Mouse (Mus musculus): Measurements from ENCODE around the gene BC049715.
"Not testable (repeated sequence)": the region's sequence is repeated elsewhere in the genome, so short reads cannot be mapped to it uniquely, and the experiment has no call there.

BC049715 gene

DNA sequence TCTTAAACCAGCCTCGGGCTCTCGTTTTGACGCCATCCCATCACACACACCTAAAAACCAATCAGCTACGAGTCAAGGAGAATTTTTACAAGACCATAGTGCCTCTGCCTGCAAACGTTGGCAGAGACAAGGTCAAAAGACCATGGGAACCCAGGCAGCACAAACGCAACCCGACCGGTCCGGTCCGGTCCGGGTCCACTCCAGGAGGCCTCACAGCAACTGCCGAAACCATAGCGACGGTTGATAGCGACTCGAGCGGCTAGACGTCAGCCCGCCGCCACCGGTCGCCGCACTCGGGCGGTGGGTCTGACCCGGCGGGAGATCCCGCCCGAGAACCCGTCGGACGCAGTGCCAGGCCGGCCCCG is at the start of gene BC049715:
Gene BC049715, plus strand, starts transcription at position 111 of the 365 bp plus-strand sequence.
- DNase-seq (ENCODE audit: low spot score in 2 of 2) = no peak

DNA sequence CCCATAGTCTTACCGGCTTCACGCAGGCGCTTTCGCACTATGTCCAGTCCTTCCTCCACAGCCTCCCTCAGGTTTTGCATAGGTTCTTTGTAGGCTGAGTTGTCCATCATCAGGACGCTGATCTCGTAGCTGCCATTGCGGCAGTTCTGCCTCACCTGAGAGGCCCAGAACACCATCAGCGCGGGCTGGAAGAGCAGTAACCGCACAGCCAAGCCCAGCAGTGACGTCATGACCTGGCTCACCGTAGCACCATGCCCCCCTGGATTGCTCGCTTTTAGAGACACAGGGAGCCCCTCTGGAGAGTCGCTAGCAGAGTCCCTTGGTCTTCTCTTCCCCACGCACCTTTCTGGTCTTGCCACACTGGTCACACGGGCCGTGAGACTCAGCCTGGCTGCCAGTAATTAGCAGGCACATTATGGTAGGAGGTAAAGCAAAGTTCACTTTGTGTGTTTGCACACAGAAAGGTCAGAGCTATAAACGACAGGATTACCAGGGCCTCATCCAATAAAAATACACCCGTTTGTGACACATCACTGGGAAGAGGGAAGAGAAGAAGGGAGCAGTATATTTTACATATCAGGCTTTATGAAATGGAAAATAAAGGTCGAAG is 45.9 kb upstream of the BC049715 start, which contains the start of gene Gucy2c:
Gene Gucy2c, minus strand, starts transcription at position 389 of the 610 bp plus-strand sequence.
- DNase-seq (ENCODE audit: low spot score in 2 of 2) = no peak

DNA sequence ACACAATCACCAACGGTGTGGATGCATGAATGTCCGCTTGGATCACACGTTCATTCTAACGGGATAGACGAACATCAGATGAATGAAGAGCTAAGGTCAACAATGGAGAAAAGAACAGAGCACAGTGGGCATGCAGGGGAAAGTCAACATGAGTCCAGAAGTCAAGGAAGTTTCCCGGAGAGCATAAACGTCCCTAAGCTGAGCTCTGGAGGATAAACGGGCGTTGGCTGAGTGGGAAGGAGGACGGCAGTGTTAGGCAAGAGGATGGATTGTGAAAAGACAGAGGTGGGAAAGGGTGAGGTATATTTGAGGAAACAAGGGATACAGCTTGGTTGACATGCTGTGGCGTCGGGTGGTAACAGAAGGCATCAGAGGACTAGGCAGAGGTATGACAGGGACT is 45.3 kb upstream of the BC049715 start:
- no peak for DNase-seq (ENCODE audit: low spot score in 2 of 2)

DNA sequence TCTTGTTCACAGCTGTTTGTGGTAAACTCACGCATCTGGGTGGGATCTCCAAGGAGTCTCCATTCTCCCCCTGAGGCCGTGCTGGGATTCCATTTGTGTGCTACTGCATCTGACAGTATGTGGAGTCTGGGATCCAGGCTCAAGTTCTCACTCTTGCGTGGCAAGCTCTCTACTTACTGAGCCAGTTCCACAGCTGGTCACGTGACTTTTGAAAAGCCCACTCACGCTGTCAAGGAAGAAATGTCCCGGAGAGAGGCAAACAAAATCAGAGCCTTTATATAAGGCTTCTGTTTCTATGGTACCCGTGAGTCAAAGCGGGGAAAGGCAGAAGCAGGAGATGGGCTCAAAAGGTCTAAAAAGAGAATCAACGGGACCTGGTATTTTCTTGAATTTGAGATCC is 44.7 kb upstream of the BC049715 start:
- no peak for DNase-seq (ENCODE audit: low spot score in 2 of 2)

DNA sequence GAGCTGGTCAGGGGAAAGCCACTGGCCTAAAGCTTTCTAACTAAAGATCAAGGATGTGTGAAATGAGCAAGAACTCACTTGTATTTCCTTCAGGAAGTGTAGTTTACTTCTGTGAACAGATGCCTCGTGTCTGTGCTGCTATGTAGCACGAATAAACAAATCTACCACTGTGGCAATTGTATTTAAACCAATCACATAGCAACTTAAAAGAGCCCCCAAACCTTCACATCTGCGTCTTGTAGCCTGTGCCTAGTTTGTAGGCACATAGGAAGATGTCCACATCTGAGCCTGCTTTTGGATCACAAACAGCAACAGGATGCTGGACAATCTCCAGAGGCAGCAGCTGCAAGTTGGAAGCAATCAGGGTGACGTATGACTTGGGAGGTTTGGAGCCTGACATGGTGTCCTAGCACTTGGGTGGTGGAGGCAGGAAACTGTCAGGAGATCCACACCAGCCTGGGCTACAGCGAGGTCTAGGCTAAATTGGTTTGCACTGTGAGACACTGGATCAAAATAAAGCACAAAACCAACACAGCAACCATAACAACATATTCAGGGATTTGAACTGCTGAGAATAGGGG is 37.9 kb upstream of the BC049715 start:
- DNase-seq (ENCODE audit: low spot score in 2 of 2) = no peak

DNA sequence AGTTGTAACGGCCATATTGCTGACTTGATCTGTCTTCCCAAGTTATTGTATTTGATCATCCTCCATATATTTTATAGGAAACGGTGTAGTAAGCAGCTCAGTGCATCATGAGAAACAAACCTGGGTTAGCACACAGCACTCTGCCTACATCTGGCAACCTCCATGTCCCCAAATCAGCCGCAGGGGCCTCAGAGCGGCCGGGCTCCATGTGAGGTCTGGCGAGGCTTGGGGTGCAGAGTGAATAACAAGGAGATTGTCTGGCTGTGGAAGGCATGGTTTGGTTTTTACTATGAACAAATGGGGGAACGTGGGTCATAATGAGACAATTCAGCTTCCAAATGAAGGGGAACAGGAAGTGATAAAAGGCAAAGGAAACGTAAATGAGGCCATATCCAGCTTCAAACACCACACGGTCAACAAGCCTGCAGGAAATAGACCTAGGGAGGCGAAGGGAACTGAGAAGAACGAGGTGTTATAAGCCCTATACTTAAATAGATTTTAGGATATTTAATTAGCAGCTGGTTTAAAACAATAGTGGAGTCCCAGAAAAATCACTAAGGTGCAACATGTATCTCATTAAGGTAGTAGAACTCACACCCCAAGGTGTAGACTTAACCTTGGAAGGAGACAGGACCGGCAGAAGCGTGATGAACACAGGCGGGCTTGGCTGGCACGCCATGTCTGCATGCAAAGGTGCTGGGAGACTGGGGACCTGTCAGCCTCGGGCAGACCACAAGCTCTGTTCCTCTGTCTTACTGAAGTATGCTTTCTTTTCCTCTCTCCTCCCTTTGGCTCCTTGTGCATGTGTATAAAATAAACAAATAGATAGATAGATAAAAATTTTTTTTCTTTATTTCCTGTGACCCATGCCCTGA is 34.3 kb upstream of the BC049715 start:
- DNase-seq (ENCODE audit: low spot score in 2 of 2) = no peak

DNA sequence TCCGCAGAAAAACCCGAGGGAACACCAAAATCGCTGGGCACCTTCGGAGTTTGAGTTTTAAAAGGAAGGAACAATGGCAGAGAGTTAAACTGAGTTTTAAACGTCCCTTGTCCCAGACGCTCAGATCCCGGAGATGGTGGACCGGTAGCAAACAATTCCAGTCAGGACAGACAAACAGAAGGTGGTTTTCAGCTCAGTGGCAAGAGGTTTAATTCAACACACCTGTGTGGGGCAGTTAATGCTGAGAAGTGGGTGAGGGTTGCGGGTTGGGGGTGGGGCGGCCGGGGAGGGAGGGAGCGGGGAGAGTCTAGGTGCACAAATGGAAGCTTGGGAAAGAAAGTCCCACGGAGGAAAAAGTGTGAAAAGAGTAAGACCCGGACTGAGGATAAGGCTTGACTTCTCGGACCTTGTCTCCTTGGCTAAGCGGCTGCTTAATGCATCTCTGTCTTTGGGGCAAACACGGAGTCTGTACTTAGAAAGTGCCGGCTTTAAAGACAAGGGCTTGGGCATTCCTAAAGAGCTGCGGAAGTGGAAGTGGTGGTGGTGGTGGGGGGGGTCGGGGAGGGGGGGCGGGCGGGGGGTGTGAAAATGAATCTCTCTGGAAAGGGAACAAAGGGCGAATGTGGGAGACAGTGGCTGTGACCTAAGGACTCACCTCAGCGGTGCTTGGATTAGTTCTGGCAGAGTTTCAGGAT is 33.4 kb upstream of the BC049715 start:
- no peak for DNase-seq (ENCODE audit: low spot score in 2 of 2)

- DNase-seq (ENCODE audit: low spot score in 2 of 2) = no peak
Observed at GRCm38 (mm10) chr6:136795110-136795509, 32.3 kb upstream of the BC049715 start.

GRCm38 (mm10) chr6:136795850-136796249 is 31.6 kb upstream of the BC049715 start:
- DNase-seq (ENCODE audit: low spot score in 2 of 2) = no peak

DNA sequence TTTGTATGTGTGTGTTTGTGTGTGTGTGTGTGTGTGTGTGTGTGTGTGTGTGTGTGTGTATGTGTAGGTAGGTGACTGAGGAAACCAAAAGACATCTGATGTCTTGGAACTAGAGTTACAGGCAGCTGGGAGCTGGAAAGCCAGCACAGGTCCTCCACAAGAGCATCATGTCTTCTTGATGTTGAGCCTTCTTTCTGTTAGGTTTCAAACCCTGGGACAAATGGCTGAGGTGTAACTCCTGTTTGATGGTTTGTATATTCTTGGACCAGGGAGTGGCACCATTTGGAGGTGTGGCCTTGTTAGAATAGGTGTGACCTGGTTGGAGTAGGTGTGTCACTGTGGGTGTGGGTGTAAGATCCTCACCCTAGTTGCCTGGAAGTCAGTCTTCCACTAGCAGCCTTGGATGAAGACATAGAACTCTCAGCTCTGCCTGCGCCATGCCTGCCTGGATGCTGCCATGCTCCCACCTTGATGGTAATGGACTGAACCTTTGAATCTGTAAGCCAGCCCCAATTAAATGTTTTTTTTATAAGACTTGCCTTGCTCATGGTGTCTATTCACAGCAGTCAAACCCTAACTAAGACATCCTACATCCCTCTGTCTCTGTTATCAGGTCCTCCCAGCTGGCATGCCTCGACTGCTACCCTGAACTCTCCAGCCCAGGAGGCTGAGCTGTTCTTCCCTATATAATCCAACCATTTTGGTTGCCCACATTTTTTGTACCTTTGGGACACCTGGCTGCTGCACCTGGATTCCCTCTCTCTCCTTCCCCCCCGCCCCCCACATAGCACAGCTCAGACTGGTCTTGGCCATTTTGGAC is 29.3 kb upstream of the BC049715 start:
- DNase-seq (ENCODE audit: low spot score in 2 of 2) = not testable (repeated sequence)

DNA sequence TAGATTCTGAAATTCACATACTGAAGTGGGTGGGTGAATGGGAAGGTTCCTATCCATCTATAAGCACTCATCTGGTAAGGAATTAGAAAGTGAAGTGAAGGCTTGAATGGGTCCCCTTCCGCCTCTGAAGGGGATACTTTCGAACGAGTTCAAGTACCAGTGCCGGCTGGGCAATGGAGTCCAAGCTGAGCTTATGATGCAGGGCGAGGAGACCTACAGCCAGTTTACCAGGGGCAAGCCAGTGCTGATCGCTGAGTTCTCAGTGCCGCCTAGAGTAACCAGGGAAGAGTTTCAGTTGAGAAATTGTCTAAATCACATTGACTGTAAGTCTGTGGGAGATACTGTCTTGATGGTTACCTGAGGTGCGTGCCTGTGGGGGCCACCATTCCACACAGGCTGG is 26.7 kb upstream of the BC049715 start:
- no peak for DNase-seq (ENCODE audit: low spot score in 2 of 2)

DNA sequence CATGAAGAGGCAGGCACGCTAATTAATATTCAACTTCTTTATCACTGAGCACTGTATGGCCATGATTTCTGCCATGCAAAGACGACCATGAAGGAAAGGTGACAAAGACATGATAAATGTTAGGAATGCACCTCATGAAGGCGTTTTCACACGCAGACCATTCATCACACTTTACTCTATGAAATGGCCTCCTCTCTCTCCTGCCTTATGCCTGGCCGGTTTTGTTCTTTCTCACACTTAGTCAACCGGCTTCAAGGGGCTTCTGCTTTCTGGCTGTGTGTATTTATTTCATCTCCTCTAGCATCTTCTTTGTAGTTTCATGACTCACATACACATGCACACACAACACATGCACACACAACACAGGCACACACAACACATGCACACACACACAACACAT is 26.2 kb upstream of the BC049715 start:
- DNase-seq (ENCODE audit: low spot score in 2 of 2) = no peak

- no peak for DNase-seq (ENCODE audit: low spot score in 2 of 2)
Observed at GRCm38 (mm10) chr6:136803093-136803738, 24.2 kb upstream of the BC049715 start.

GRCm38 (mm10) chr6:136803739-136804633 is 23.4 kb upstream of the BC049715 start, which contains the start of gene Hist4h4:
Gene Hist4h4 (minus strand): TSS chr6:136804415.
- peak; percentile 95 to 98 for DNase-seq (ENCODE audit: low spot score in 2 of 2)

DNA sequence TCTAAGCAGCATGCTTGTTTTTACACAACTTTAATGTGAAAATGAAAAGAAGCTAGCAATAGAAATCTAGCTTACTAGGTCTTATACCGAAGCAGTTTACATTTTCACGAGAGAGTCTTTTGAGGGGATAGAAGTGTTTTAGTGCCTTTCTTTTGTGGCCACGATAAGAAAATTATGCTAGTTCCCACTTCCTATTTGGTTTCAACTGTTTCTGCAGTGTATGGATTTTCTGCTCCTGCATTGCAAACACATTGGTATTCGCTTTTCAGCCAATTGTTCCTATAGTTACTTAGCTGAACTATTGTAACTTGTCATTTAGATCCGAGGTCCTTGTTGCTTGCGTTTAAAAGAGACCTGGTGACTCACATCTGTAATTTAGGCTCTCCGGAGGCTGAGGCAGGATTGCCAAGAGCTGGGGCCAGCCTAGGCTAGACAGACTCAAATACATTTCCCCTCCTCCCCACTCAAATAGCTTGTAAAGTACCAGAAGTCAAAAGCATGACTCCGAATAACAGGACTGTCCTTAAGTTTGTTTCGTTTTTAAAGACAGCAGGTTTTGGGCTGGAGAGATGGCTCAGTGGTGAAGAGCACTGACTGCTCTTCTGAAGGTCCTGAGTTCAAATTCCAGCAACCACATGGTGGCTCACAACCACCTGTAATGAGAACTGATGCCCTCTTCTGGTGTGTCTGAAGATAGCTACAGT is 22.6 kb upstream of the BC049715 start:
- DNase-seq (ENCODE audit: low spot score in 2 of 2) = no peak

DNA sequence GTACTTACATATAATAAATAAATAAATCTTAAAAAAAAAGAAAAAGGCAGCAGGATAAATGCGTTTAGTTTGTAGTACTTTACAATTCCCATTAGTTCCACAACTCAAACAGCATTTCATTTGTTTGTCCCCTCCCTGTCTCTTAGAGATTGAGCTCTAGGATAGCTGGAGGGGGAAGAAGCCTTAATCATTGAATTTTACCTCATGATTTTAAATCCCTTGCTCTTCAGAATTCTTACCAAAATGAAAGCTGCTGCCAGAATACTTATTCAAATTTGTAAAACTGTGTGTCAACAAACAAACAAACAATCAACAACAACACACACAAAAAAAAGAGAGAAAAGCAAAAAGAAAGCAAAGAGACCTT is 22.0 kb upstream of the BC049715 start:
- DNase-seq (ENCODE audit: low spot score in 2 of 2) = no peak

DNA sequence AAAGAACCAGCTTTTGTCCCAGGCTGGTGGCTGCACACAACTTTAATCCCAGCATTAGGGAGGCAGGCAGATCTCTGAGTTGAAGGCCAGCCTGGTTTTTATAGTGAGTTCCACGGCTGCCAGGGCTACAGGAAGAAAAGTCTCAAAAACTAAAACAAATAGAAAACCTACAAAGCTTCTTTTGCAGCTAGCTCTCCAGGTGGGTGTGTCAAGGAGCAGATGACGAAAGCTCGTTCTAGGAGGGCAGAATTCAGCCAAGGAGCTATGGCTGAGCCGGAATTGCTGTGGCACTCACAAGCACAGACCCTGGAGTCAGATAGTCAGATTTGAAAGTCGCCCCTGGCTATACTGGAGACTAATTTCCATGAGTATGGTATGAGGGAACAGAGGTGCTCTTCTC is 20.6 kb upstream of the BC049715 start:
- DNase-seq (ENCODE audit: low spot score in 2 of 2) = no peak

GRCm38 (mm10) chr6:136807395-136808013 is 19.9 kb upstream of the BC049715 start:
- no peak for DNase-seq (ENCODE audit: low spot score in 2 of 2)

DNA sequence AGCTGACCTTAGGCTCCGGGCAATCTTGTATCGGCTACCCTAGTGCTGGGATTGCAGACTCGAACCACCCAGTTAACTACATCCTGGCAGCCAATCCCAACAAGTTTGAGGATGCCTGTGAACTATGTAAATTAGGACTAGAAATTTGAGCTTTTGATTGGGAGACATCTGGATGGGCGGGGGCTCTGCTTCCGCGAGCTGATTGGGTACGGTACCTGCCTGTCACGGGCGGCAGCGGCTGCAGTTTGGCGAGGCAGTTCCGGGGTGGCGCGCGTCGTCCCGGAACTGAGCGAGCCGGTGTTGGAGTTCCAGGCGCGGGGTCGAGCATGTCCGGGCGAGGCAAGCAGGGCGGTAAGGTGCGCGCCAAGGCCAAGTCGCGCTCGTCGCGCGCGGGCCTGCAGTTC is 19.4 kb upstream of the BC049715 start, which contains the start of gene H2afj:
Gene H2afj, plus strand, starts transcription at position 231 of the 404 bp plus-strand sequence.
- DNase-seq (ENCODE audit: low spot score in 2 of 2) = peak; percentile 97 to 98
